Mouse (Mus musculus): ENCODE measurements around the gene Olfr958. TPM values are rescaled to one million over a fixed set of nuclear protein-coding genes. Genes with fewer than 3 reads are reported as not detected.
A peak's percentile ranks its signal among the peaks of the same experiment; 100 is the strongest.

Gene Olfr958
- polyA plus RNA-seq, 1 experiment = not detected

GRCm38 (mm10) chr9:39508998-39509397, 44.9 kb downstream of the Olfr958 start:
- 14% methylated on average over 6 of the region's 6 CpGs for WGBS
- no peak for TF ChIP-seq CTCF (IDR thresholded peaks at IDR 0.05; ENCODE audit: borderline replicate concordance, control insufficient read depth, extremely low read depth, insufficient read depth, low read length, poor library complexity)
- no peak for TF ChIP-seq POLR2A (IDR thresholded peaks at IDR 0.05; ENCODE audit: control insufficient read depth, extremely low read depth, insufficient read depth, low read length, poor library complexity)
- peak; percentile 1 for DNase-seq

More at GRCm38 (mm10) chr9:39508998-39509397, 44.9 kb downstream of the Olfr958 start:
- Histone ChIP-seq H3K36me3 (ENCODE audit: control insufficient read depth, insufficient read depth, low read length) (no peaks in the 10 kb centered on the region), H3K4me1 (replicated peaks; ENCODE audit: control insufficient read depth, insufficient read depth, low read length) (no peaks in the 10 kb centered on the region), H3K27ac (ENCODE audit: control insufficient read depth, insufficient read depth, low read length) (no peak overlapping the region), H3K27me3 (ENCODE audit: control insufficient read depth, insufficient read depth, low read length) (no peaks in the 10 kb centered on the region), H3K4me3 (ENCODE audit: control insufficient read depth, insufficient read depth, low read length) (no peak overlapping the region)

Other genes with a start within 250 kb of the Olfr958 start
- gene Olfr948, start 228.0 kb downstream of the Olfr958 start, polyA plus RNA-seq (2012; rRNA removed) = not detected in 2 replicates
- gene Olfr951, start 166.6 kb downstream of the Olfr958 start, polyA plus RNA-seq (2012; rRNA removed) = not detected in 2 replicates
- not detected in 2 replicates for gene Olfr952, start 126.9 kb downstream of the Olfr958 start, polyA plus RNA-seq (2012; rRNA removed)
- gene Olfr954, start 97.4 kb downstream of the Olfr958 start, polyA plus RNA-seq (2012; rRNA removed) = not detected in 2 replicates
- not detected in 2 replicates for gene Olfr955, start 82.1 kb downstream of the Olfr958 start, polyA plus RNA-seq (2012; rRNA removed)
- not detected in 2 replicates for gene Olfr44, start 60.1 kb downstream of the Olfr958 start, polyA plus RNA-seq (2012; rRNA removed)
- gene Olfr957, start 38.2 kb downstream of the Olfr958 start, polyA plus RNA-seq (2012; rRNA removed) = not detected in 2 replicates
- not detected in 2 replicates for gene Olfr959, start 21.5 kb upstream of the Olfr958 start, polyA plus RNA-seq (2012; rRNA removed)
- gene AW551984, start 50.3 kb upstream of the Olfr958 start, polyA plus RNA-seq (2012; rRNA removed) = 0.63 and 1.1 TPM in 2 replicates
- not detected in 2 replicates for gene Olfr148, start 56.6 kb upstream of the Olfr958 start, polyA plus RNA-seq (2012; rRNA removed)
- not detected in 2 replicates for gene Olfr960, start 67.3 kb upstream of the Olfr958 start, polyA plus RNA-seq (2012; rRNA removed)
- not detected in 2 replicates for gene Olfr961, start 91.0 kb upstream of the Olfr958 start, polyA plus RNA-seq (2012; rRNA removed)
- not detected in 2 replicates for gene Olfr963, start 113.2 kb upstream of the Olfr958 start, polyA plus RNA-seq (2012; rRNA removed)
- not detected in 2 replicates for gene Olfr149, start 153.1 kb upstream of the Olfr958 start, polyA plus RNA-seq (2012; rRNA removed)
- not detected in 2 replicates for gene Olfr965, start 157.3 kb upstream of the Olfr958 start, polyA plus RNA-seq (2012; rRNA removed)
- not detected in 2 replicates for gene Olfr150, start 176.9 kb upstream of the Olfr958 start, polyA plus RNA-seq (2012; rRNA removed)
- not detected in 2 replicates for gene Olfr967, start 192.2 kb upstream of the Olfr958 start, polyA plus RNA-seq (2012; rRNA removed)
- gene Olfr968, start 229.2 kb upstream of the Olfr958 start, polyA plus RNA-seq (2012; rRNA removed) = not detected in 2 replicates
- gene Olfr969, start 236.9 kb upstream of the Olfr958 start, polyA plus RNA-seq (2012; rRNA removed) = not detected in 2 replicates

Data from thymus, adult 2 months (tissue).